Mouse (Mus musculus) gastrocnemius, postnatal 25 days (tissue): Measurements from ENCODE around the gene Snrpg. TPM values are rescaled to one million over a fixed set of nuclear protein-coding genes. Genes with fewer than 3 reads are reported as not detected.
A peak's percentile ranks its signal among the peaks of the same experiment; 100 is the strongest.
"Not testable (repeated sequence)": the region's sequence is repeated elsewhere in the genome, so short reads cannot be mapped to it uniquely, and the experiment has no call there.

Experiments used
- DNase-seq: peaks from one replicate; pipeline ENCODE4 v3.0.0; 2022
- long read RNA-seq, 2 experiments: library from polyadenylated mRNA; stranded (forward); transcript quantifications; one replicate each; pipeline ENCODE4 v2.0.0; 2021
- total RNA-seq, 2 experiments: library from RNA; stranded (reverse); gene quantifications; 1 replicate in 1 of 2; 2 replicates in 1 of 2; pipeline ENCODE4 v1.2.3; 2021

The Snrpg gene
- total RNA-seq = 10 to 100 TPM; 26.2 to 27.1 TPM
- long read RNA-seq, experiment 1, transcript Snrpg-201 (4 exons, 1,055 nt) = major isoform, 73 of 75 reads
- long read RNA-seq, experiment 1, partial matches to known transcripts = 2 of 75 reads
- long read RNA-seq, experiment 1, other reads (novel, unspliced or antisense) = 0 of 75 reads
- long read RNA-seq, experiment 2, transcript Snrpg-201 (4 exons, 1,055 nt) = major isoform, 45 of 47 reads
- long read RNA-seq, experiment 2, partial matches to known transcripts = 2 of 47 reads
- long read RNA-seq, experiment 2, other reads (novel, unspliced or antisense) = 0 of 47 reads

DNA sequence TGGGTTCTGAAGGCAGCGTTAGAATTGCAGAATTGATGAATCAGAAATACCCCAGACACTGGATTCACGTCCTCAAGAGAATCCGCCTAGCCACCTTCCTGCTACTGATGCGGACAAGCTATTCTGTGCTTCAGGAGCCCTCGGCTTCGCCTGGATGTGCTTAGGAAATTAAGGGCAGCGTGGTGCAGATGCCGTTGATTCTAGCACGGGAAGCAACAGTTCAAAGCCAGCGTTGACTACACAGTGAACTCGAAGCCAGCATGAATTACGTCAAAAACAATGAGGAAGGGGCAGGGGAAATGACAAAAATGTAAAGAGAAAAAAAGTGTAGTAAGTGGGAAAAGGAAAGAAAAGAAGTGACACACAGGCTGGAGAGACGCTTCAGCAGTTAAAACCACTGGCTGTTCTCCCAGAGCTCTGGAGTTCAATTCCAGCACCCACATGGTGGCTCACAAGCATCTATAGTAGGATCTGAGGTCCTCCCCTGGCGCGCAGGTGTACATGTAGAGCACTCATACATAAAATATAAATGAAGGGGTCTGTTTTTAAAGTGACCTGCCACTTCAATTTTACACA lies at the start of gene Snrpg:
Snrpg (plus strand) TSS at position 541 of the 576 bp plus-strand sequence.
- no peak for DNase-seq

DNA sequence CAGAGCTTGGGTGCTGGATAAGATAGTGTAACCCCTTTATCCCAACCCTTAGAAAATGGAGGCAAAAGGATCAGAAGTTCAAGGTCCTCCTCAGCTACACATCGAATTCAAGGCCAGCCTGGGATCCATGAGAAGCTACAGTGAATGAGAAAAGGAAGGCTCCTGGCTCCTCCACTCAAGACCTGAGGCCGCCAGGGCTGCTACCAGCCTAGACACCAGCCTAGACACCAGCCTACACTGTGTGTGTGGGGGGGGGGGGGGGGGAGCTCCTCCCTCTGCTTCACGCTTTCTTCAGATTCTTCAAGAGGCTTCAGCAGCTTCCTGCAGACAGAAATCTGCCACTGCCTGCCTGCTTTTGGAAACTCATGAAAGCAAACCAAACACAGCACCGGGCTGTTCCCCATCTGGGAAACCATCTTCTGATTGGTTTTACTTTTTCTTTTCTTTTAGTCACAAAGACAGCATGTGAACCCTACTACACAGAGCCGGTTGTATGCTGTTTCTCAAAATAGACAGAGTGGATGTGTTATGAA lies 49.0 kb upstream of the Snrpg start:
- DNase-seq = no peak

DNA sequence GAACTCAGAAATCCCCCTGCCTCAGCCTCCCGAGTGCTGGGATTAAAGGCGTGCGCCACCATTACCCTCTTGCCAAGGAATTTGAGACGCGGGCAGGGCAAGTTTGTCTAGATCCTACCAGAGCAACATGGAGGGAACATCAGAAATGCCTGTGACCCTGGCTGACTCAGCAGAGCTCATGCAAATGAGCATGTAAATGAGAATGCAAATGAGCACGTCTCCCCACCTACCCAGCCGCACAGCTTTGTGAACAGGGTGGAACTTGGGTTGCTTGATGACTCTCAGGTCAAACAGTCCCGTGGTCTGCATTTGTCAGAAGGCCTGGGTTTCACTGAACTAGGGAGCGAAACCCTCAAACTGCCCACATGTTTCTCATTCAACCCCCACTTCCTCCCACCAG lies 48.1 kb upstream of the Snrpg start:
- DNase-seq = no peak

DNA sequence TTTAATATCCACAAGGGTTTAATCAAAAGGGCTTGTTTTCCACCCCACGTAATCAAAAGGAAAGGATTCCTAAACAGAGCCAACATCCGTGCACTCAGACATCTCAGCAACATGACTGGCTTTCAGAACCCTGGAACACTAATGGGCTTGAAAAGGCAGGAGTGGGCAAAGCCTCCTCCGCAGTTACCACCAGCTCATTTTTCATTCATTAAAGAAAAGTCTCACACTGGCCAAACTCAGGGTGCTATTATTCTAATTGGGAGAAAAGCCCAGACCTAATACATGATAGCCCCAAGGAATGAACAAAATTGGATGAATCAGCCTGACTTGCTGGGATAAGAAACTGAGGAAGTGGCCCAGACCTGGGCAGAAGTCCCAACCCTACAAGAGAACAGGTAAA lies 46.7 kb upstream of the Snrpg start:
- DNase-seq = no peak

DNA sequence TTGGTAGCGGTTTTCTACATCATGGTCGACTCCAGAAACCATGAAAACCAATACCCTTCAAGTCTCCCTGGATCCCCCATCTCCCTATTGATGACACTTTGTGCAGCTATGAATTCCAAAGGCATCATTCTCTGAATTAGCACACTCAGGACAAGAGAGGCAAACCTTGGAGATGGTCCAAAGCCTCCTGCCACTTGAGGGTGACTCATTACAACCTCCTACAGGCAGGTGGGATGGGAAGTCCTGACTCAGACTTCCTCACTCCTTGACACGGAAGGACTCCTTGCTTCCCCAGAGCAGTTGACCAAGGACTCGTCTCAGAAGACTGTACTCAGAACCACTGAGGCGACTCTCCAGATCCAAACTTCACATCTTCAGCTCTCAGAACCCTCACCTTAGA lies 45.5 kb upstream of the Snrpg start:
- no peak for DNase-seq

DNA sequence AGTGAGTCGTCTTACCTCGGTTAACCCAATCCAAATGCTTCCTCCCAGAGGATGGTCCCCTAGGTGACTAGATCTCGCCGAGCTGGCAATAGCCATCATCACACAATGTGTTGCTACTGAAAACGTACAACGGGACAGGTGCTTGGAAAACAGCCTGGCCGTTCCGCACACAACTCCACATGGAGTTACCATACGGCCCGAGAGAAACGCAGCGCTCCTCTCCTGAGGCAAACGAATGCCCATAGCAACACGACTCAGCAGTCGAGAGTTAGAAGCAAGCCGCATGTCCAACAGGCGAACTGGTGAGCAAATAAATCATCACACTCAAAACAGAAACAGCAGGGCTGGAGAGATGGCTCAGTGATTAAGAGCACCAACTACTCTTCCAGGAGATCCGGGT lies 44.2 kb upstream of the Snrpg start:
- DNase-seq = no peak

DNA sequence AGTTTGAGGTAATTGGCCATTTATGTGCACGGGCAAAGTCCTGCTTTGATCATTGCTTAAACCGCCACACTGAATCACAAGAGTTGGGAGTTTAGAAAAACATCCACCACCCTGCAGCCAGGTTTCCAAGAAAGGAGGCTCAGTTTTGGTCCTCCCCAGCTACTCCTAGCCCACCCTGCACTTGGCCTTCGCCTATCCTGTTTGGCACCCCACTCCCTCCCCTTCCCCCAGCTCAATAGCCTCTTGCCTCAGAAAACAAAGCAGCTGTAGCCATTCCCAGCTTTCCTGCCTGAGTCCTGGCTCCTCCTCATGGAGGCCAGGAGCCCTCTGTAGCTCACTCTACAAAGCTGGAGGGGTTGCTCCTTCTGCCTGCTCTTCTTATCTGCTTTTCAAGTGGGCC lies 42.7 kb upstream of the Snrpg start:
- no peak for DNase-seq

DNA sequence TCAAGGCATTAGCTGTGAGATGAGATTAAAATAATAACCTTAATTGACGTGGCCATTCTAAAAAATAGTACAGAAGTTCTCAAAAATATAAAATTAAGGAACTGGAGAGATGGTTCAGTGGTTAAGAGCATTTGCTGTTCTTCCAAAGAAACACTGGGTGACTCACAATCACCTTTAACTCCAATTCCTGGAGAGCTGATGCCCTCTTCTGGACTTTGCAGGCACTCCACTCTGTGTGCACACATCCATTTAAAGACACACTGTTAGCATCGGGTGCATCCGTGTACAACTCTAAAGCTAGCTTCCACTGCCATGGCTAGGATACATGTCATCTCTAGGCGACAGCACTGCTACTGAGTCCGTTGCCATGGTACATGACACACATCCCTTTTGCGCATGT lies 41.2 kb upstream of the Snrpg start:
- DNase-seq = no peak

DNA sequence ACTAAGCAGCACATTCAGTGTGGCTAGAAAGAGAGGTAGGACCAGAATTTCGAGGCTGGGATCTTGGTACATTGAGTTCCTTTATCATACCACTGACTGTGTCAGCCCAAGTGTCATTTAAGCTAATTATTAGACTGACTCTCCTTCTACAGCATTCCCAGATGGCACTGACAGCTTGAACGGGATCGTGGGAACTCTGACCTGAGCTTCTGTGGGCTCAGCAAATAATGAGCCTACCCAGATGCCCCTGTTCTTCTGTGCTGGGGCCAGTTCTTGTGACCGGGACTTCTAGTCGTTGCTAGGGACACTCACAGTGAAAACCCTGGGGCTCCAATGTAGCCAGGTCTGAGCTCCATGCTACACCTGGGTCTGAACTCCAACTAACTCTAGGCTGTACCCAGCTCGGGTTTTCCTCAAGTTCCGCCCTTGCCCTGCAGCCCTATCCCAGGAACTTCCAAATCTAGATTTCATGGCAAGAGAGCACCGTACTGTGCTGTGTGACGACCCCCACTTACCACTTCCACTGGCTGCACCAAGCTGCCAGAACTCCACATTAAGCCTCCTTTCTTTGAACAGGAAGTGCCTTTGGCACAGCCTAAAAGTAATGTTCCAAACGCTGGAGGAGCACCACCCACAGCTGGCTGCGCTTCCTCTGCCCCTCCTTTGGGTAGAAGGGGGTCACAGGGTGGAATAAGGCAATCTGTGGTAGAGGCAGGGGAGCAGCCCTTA lies 35.8 kb upstream of the Snrpg start:
- DNase-seq = no peak

DNA sequence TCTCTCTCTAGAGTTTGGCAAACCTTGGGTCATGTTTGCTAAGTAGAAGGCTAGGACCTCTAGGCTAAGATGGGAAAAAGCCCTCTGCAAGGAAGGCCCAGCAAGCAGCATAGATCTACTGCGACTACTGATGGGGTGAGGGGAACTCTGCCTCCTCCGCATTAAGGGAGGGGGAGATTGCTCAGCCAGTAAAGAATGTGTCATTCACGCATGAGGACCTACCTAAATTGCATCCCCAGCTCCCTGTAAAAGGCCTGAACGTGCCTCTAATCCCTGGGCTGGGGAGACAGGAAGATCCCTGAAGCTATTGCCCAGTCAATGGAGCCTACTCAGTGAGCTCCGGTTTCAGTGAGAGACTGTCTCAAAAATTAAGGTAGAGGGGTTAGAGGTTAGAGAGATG lies 35.2 kb upstream of the Snrpg start:
- DNase-seq = no peak

DNA sequence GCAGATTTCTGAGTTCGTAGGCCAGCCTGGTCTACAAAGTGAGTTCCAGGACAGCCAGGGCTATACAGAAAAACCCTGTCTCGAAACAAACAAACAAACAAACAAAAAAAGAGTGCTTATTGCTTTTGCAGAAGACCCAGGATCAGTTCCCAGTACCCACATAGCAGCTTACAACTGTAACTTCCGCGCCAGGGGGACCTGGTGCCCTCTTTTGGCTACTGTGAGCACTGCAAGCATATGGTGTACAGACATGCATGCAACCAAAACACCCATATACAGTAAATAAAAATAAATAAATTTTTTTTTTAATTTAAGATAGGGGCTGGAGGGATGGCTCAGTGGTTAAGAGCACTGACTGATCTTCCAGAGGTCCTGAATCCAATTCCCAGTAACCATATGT lies 34.8 kb upstream of the Snrpg start:
- DNase-seq = not testable (repeated sequence)

DNA sequence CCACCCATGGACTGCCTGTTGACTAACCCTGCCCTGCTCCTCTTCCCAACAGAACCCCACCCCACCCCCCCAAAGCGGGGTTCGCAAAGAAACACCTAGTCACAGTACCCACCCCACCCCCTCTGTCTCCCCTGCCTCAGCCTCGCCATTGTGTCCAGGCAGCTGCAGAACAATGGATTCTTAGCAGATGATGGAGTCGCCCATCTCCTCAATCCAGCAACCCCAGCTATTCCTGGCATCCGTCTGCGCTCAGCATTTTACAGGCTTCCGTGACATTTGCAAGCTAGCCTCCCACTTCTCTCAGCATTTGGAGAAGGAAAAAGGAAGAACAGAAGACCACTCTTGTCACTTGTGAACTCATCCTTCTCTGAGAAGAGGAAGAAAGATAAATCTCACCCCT lies 27.4 kb upstream of the Snrpg start:
- no peak for DNase-seq

DNA sequence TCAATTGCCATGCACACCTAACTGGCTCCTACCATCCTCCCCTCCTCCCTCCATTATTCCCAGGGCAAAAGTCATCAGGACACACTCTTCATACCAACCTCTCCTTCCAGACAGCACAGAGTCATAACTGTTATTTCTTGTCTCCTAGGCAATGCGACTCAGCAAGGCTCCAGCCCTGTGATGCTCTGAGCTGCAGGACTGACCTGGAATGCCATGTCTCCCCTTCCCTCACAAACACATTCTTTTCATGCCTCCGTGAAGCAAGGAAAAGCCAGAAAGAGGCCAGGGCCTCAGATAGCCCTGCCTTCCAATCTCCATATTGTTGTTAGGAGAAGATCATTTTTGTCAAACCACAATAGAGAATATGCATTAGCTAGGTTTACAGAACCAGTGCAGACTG lies 25.0 kb upstream of the Snrpg start:
- no peak for DNase-seq

DNA sequence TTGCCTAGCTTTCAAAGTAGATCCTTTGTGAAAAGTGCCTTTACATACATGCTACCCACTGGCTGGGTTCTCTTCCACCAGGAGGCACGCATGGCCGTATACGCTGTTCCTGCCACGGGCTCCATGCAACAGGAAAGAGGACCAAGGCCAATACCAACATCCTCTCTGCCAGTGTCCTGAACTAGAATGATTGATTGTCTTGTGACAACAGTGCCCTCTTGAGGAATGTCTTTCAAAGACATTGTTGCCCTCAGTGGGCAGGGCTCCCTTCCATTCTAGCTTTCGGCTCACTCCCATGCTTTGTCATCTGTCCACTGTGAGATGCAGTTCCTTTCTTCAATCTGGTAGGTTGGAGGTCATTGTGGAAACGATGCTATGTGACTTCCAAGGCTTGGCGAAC lies 21.8 kb upstream of the Snrpg start:
- DNase-seq = no peak

DNA sequence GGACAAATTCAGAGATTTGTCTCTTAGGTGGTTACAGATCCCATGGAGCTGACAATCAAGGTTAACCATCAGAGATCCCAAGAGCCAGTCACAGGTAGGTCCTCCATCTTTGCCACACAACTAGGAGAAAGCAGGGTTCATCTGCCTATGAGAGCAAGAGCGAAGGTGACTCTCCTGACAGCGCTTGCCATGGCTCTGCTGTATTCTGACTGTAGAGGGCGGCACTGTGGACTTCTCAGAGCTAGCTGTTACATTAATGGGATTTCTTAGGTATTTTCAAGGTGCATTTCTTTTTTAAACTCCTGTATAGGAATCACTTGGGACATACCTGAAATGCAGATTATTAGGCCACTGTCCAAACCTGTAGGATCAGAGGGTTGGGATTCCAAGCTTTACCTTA lies 16.2 kb upstream of the Snrpg start:
- DNase-seq = no peak

DNA sequence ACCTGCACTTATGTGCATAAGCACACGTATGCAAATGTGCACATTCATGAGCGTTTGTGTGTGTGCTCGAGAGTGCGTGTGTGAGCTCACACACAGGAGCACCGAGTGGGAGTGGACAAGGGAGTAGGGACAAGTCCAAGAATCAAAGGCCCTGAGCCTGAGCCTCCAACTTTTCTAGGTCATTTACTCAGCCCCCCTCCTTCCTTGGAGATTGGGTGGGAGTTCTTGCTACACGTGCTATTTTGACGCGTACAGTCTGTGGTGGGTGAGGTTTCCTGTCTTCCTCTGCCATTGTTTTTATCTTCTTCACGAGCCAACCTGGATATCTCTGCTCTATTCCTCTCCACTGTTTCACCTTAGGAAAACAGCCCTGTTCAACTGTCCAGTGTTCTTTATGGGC lies 14.1 kb upstream of the Snrpg start:
- DNase-seq = no peak

DNA sequence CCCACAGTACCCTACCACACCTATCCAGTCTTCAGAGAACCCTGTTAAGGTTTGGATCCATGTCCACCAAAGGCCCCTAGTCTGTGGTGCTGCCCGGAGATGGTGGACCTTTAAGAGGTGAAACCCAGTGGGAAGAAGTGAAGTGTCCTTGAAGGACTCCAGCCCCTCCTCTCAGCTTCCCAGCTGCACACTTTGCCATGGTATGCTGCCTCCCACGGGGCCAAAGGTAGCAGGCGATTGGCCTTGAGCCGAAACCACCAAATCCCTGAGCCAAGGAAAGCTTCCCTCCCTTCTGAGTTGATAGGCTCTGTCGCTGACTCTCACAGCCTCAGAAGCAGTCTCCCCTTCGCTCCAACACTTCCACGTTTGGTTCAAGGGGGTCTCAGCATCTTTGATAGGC lies 10.4 kb upstream of the Snrpg start:
- DNase-seq = no peak

DNA sequence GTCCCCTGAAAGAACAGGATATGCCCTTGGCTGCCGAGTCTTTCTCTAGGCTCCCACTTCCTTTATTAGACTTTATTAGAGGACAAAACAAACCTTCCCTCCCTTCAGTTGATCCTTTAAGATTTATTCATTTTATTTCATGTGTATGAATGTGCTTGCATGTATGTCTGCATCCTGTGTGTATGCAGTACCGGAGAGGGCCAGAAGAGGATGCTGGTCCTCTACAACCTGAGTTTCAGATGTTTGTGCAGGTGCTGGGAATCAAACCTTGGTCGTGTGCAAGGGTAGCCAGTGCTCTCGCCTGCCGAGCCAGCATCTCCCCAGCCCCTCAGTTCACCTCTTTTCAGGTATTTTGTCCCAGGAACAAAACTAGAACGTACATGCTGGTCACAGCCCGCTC lies 9.7 kb upstream of the Snrpg start:
- no peak for DNase-seq

DNA sequence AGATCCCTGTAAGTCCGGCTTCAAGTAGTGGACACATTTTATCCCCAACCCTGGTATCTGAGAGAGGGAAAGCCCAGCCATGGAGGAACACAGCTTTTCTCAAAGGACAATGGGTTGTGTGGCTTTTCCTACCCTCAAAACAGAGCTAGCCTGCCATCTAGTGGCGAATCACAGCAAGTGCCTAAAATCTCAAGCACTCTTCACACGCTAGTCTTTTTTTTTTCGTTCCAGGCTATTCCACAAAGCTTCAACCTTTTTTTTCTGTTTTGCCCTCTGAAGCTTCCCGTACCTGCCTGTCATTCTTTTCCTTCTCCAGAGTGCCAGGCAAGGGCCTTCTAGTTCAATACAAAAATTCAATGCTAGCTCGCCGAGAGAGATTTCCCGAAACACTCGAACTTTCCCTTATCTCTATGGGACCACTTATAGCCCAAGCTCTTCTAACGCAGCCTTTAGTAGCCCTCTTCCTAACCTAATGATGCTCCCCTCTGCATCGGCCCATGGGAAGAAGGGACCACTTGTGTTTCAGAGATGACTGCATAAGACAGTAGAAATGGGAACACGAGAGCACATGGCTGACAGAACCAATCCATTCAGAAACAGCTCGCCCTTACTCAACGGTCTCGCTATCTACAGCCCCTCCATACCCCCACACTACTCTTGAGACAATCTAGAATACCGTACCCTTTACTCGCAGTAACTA lies 6.5 kb upstream of the Snrpg start:
- DNase-seq = peak; percentile 52

DNA sequence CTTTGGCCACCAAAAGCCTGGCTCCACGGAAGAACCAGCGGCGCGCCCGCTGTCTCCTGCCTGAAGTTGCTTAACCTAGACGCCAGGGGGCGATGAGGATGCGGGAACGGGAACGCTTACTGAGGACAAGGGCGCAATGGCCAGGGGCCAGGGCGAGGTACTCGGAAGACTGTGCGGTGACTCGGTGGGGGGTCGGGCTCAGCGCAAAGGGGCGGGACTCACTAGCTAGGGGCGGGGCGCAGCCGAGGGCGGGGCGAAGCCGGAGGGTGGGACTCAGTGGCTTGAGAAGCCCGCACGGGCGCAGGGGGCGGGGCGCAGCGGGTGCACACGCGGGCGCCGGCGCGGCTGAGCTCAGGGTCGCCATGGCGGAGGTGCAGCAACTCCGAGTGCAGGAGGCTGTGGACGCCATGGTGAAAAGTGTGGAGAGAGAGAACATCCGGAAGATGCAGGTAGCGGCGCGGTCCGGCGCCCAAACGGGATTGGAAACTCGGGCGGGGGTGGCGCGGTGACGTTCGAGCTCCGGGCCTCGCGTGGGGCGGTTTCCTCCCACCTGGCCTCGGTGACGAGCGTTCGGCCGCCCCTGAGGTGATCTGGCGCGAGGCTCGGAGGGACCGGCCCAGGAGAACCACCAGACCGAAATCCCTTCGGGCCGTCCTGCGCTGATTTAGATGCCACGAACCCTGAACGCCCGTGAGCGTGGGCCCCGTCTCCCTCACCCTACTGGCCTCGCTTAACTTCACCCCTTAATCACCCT lies 5.6 kb upstream of the Snrpg start, which contains the start of gene Fam136a:
Fam136a (plus strand) TSS at position 276 of the 754 bp plus-strand sequence.
- peak; percentile 95 for DNase-seq

DNA sequence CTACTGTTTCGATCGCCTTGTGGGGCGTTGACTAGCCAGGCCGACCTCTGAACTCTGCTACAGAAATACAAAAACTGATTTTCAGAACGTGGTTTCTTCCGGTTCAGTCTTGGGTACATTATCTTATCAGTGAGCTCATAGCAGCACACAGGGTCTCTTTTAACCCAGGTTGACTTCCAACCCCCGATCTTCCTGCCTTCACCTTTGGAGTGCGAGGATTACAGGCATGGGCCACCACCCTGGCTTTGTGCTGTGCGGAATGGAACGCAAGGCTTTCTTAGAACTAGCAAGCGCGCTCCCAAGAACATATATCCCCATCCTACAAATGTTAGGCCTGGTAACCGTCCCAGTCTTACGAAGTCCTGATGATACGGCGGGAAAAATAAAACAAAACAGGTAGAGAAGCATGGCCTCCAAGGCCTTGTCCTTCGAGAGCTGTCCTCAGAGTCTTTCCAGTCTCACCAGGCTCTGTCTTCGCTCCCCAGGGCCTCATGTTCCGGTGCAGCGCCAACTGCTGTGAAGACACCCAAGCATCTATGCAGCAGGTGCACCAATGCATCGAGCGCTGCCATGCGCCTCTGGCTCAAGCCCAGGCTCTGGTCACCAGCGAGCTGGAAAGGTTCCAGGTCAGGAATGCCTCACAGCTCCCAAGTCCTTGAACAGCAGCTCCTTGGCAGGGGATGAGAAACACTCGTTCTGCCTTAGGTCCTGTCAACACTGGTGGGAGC lies 4.8 kb upstream of the Snrpg start:
- DNase-seq = peak; percentile 30
